Mouse (Mus musculus): ENCODE results near the gene Rnf217.

The Rnf217 gene

DNA sequence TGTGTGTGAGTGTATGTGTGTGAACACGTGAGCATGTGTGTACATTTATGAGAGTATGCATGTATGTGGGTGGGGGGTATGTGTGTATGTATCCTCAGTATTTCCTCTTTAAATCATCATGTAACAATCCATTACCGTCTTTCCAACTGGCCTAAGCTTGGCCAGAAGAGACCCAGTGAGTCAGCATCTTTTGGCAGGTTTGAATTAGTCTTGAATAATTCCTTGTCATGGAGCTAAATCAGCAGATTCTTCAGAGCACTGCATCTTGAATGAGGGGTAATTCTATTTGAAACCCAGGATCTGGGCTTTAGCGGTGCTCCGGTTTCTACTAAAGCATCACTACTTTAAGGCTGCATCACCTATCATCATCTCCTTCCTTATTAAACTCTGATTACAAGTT, 55.7 kb downstream of the Rnf217 start:
- no peak for DNase-seq (ENCODE audit: low read depth, low spot score)

GRCm38 (mm10) chr10:31551850-31552249, 57.1 kb downstream of the Rnf217 start:
- DNase-seq (ENCODE audit: low read depth, low spot score), result no peak

DNA sequence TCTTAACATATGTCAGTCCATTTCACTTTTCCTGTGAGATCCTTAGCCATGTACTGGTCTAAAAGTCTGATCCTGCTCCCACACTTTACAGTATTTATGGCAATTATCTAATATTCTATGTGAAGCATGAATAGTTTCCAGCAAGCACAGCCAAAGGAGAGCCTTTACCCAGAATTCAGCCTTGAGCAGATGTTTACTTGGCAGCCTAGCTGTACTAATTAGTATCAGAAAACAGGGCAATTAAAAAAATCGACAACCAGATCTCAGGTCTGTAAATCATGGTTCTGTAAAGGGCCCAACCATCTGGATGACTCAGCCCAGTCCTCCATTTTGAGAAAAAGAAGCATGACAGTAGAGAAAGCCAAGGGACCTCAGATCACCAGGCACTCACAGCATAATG, 57.6 kb downstream of the Rnf217 start:
- DNase-seq (ENCODE audit: low read depth, low spot score), result peak; percentile 4

DNA sequence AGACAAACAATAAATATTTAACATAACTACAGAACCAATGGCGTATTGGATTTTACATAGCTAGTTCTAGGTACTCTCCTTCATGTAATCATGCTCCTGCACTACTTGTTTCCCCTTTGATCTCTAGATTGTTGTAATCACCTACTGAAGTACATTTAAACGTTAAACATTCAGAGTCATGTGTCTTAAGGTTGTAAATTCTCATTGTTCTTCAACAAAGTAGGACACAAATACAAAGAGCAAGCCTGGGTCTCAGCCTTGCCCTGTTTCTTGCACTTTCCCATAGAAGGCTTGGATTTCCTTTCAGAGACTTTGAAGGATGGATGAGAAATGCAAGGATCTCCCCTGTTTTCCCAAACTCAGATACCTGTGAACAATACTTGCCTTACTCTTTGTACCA, 61.8 kb downstream of the Rnf217 start:
- DNase-seq (ENCODE audit: low read depth, low spot score), result no peak

GRCm38 (mm10) chr10:31544149-31544942, 64.6 kb downstream of the Rnf217 start:
- no peak for DNase-seq (ENCODE audit: low read depth, low spot score)

DNA sequence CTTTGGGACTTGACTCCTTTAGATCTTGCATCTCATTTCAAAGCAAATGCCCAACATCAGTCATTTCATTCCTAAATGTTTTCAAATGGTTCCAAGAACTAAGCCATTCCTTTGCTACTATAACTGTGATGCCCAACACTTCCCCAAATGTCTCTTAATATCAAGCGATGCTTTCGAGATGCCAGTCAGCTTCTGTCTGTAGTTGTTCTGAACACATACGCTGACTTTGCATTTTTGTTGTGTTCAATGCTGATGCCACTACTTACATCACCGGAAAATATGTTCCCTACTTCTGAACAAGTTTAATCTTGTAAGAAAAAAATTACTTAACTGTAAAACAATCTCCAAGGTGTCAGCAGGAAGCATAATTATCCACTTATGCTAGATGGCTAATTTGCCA, 68.5 kb downstream of the Rnf217 start:
- no peak for DNase-seq (ENCODE audit: low read depth, low spot score)

DNA sequence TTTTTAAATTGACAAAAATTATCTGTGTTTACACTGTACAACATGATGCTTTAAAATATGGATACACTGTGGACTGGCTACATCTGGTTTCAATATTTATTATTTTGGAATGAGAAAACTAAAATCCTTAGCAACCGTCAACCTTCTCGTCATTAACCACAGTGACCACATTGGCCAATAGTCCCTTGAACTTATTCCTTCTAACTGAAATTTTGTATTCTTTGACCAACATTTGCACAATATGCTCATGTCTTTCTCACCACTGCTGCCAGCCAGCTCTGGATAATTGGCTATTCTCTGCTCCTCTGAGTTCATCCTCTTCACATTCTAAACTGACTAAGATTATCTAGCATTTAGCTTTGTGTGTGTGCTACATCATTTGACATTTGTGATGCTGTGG, 69.6 kb downstream of the Rnf217 start:
- no peak for DNase-seq (ENCODE audit: low read depth, low spot score)

DNA sequence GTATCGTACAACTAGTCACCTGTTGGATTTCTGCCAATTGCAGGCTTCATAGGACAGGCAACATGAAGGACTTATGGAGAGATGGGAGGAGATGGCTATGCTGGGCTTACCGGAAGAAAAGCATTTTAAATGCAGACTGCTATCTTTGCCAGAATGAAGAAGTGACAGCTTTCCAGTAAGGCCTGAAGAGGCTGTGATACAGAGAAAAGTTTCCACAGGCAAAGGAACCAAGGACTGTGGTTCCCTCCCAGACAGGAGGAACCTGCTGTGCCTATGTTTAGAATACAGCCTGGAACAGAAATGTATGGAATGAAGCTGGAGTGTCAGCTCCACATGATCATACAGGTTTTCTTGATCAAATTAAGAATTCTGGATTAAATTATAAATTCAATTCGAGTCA, 70.3 kb downstream of the Rnf217 start:
- no peak for DNase-seq (ENCODE audit: low read depth, low spot score)

- no peak for DNase-seq (ENCODE audit: low read depth, low spot score)
Measured at GRCm38 (mm10) chr10:31538243-31538642, 70.7 kb downstream of the Rnf217 start.

DNA sequence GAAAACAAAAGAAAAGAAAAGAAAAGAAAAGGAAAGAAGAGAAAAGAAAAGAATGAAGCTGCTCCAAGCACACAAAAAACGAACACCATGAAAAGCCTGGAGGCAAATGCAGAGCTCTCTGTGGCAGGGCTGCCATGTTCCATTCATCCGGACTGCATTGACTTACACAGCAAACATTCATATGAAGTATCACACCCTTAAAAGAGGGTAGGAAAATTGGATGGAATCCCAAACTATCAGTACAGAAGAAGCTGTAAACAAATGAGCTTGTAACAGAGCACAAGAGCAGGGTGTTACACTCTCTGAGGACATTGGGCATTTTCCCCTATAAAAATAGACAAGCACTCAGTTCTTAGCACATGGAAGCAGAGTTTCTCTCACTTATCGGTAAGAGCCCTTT, 71.8 kb downstream of the Rnf217 start:
- DNase-seq (ENCODE audit: low read depth, low spot score), result no peak

DNA sequence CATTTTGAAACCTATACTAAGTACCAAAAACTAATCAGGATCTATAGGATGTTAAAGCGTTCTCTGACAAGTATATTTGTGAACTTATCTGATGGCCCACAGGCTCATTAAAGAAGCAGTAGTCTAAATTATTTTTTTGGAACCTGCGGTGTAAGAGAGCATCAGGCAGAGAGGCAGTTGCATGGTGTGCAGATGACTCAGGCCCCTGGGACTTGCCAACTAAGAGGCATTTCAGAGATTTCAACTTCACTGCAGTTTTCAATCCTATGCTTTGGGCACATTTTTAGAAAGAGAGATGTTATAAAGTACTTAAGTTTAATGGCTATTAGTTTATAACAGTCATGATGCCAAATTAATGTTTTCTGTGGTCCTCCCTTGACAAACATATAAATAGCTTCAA, 73.9 kb downstream of the Rnf217 start:
- no peak for DNase-seq (ENCODE audit: low read depth, low spot score)

DNA sequence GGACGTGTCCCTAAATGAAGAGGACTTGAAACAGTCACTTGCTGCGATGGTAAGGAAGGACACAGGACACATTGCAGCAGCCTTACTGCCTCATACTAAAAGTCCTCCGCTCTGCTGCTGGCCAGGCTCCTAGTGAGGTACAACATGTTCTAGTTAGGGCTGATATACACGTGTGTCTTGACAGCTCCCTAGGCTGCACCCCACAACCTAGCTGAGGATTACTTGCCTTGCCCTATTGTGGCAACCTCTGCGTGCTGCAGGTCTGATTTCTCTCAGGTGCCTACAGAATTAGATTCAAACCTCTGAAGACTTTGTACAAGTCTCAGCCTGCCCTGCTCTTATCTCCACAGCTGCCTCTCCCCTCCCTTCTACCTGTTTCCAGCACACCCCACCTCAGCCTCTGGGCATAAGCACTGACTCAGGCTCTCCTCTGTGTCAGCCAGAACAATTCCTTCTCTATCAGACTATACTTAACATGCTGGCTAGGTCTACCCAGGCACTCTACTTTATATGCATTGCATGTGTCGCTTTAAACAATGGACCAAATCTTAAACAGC, 75.6 kb downstream of the Rnf217 start:
- DNase-seq (ENCODE audit: low read depth, low spot score), result no peak

DNA sequence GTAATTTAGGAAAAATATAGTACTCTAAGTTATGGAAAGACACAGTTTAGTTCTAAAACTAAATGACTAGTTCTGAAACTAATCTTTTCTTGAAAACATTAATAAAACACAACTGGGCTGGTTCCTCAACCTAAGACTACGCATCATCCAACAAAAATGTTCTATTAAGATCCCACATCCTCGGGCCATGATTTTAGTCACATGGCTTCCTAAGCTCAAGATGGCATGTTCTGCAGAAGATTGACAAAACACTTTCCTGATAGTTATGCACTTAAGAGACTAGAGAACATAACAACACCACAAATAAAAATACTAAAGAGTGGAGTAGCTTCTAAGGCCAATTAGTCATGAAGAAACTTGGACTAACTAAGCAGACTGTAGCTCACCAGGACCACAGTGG, 76.2 kb downstream of the Rnf217 start:
- no peak for DNase-seq (ENCODE audit: low read depth, low spot score)

GRCm38 (mm10) chr10:31528297-31528984, 80.5 kb downstream of the Rnf217 start:
- DNase-seq (ENCODE audit: low read depth, low spot score), result no peak

DNA sequence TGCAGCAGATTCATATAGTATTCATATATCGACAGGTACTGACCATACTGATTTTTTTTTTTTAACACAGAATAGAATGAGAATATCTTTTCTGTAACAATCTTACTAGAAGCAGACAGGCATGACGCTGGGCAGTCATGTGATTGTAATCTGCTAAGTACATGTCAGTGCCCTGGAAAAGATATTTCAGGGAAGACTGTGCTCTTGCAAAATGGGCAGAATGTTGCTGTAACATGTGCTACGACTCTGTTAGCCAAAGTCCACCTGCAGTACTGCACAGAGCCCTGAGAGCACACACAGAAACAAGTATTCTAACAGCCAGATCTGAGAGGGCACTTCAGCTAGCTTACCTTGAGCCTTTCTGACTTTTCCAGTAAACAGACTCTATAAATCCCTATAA, 83.3 kb downstream of the Rnf217 start:
- DNase-seq (ENCODE audit: low read depth, low spot score), result no peak

GRCm38 (mm10) chr10:31519420-31519819, 89.6 kb downstream of the Rnf217 start:
- DNase-seq (ENCODE audit: low read depth, low spot score), result no peak

DNA sequence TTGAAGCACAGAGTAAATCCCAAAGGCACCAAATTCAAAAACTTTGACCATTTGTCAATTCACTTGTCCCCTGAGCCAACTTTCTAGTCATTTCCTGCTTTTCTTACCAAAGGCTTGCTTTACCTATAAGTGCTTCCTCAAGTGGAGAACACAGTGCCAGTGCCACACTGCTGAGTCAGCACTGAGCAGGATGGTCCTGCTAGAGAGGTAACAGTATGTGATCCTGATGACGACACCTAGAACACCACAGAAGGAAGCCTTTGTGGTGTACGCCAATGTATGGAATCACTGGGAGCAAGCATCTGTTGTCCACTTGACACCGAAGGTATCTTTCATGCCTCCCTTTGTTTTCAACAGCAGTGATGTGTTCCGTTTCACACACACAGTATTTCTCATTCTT, 90.8 kb downstream of the Rnf217 start:
- DNase-seq (ENCODE audit: low read depth, low spot score), result no peak

GRCm38 (mm10) chr10:31517192-31517591, 91.8 kb downstream of the Rnf217 start:
- no peak for DNase-seq (ENCODE audit: low read depth, low spot score)

DNA sequence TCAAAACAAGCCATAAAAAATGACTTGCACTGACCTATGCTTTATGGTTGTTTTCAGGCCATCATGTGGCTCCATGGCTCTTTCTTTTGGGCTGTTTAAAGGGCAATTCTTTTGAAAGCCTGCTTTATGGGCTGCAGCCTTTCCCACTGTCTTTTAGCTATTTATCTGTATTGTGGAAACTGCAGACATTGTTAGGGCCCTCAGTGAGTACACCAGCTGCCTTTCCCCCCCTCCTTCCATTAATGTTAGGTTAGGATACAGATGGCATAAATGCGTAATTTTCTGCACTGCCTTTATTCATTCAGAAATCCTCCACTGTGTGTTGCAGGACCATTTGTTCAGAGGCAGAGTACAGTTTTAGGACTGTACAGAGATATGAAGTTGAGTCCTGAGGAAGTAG, 93.1 kb downstream of the Rnf217 start:
- no peak for DNase-seq (ENCODE audit: low read depth, low spot score)

GRCm38 (mm10) chr10:31504134-31504551, 104.8 kb downstream of the Rnf217 start:
- DNase-seq (ENCODE audit: low read depth, low spot score), result peak; percentile 4

DNA sequence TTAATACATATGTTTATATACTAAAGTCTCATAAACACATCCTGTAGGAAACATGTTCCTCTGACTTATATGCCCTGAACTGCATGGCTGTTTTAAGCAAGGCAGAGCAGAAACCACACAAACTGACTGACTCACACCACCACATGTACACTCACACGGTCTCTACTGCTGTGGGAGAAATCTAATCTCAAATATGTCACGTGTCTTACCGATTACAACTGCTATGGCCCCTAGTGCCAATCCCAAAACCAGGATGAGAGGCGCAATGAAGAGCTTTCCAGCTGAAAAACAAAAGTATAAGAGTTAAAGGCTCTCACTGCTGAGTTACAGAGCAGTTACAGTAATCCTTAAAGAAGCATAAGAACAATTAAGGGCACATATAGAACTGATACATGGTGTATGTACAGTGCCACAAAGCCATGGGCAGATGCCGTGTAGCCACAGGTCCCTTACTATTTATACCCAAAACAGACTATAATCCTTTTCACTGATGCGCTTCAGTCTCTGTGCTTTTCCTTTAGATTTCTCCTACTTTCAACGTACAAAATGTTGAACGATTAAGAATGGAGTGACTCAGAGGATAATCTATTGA, 105.3 kb downstream of the Rnf217 start:
- DNase-seq (ENCODE audit: low read depth, low spot score), result no peak

GRCm38 (mm10) chr10:31501644-31502043, 107.3 kb downstream of the Rnf217 start:
- no peak for DNase-seq (ENCODE audit: low read depth, low spot score)

GRCm38 (mm10) chr10:31496931-31497330, 112.1 kb downstream of the Rnf217 start:
- no peak for DNase-seq (ENCODE audit: low read depth, low spot score)

Data from retina, postnatal 7 days (tissue).